Mouse (Mus musculus) liver, adult (tissue): ENCODE measurements around the gene Gtpbp2.

Experiments
- GATA4 ChIP-seq: IDR thresholded peaks from 2 replicates; pipeline ENCODE4 v1.6.1; 2014; ENCODE audit warnings: mild to moderate bottlenecking, low read length; ENCODE audit not compliant: insufficient replicate concordance

Gene Gtpbp2

DNA sequence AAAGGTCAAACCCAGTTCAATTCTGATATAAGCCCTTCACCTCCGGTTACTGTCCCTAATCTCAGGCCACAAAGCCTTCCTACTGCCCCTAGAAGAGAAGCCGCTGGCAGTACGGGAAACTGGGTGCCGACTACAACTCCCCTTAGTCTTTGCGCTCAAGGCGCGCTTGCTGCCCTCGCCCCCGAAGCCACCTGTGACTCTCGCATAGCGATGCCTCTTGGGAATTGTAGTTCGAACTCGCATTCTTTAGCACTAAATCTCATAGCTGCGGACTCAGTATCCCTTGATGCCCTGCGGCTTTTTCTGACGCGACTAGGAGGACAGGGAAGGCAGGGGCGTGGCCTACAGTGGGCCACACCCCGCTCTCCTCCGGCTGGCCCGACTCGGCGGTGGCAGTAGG lies at the start of gene Gtpbp2:
Gtpbp2 (plus strand) TSS at position 347 of the 400 bp plus-strand sequence.
- peak; percentile 15; the same call in 1 of the 2 replicates for TF ChIP-seq GATA4

DNA sequence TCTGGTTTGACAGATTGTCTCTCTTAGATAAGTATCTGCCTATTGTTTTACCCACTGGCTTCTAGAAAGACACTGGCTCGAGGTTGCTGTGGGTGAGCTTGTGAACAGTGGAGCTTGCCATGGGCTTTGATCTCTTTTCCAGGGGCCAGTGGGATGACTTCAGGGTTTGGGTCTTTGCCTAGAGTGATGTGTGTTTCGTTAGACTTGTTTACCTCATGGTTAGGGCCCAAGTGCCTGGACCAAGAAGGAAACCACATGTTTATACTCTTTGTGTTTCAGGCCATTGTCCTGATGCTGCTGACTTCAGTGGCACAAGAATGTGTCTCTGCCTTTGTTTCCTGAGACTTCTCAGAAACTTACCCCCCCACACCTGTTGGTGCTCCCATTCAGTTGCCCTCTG lies 45.3 kb upstream of the Gtpbp2 start:
- no peak for TF ChIP-seq GATA4

DNA sequence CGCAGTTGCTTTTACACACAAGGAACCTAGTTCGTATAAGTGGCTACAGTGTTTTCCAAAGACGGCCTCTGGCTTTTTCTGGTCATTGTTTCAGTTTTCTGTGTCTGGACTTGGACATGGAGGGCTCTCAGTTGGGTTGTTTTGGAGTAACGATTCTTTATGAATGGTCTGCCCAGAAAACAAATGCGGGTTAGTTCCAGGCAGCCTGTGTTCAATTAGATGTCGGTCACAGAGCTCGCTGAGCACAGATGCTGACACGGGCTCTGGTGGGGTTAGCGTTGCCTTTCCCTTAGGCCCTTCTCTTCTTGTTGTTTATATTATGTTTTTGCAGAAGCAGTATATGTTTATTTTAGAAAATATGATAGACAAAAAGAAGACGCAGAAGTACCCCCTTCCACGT lies 44.7 kb upstream of the Gtpbp2 start:
- TF ChIP-seq GATA4: no peak

DNA sequence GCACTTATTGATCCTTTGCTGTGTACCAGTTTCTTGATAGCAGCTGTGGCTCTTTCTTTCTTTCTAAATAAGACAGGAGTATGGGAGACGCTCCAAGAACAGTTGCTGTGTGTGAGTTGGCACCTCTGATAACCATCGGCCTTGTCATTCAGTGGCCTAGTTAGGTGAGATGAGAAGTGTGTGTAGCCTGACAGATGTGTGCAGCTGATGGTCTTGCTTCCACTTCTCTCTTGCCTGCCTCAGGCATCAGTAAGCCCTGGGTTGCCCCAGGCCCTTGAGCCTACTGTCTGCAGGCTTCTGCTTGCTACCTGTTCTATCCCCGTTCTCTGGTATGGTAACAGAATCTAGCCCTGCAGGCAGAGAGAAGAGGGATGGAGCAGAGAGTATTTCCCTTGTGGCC lies 44.0 kb upstream of the Gtpbp2 start:
- TF ChIP-seq GATA4: no peak

DNA sequence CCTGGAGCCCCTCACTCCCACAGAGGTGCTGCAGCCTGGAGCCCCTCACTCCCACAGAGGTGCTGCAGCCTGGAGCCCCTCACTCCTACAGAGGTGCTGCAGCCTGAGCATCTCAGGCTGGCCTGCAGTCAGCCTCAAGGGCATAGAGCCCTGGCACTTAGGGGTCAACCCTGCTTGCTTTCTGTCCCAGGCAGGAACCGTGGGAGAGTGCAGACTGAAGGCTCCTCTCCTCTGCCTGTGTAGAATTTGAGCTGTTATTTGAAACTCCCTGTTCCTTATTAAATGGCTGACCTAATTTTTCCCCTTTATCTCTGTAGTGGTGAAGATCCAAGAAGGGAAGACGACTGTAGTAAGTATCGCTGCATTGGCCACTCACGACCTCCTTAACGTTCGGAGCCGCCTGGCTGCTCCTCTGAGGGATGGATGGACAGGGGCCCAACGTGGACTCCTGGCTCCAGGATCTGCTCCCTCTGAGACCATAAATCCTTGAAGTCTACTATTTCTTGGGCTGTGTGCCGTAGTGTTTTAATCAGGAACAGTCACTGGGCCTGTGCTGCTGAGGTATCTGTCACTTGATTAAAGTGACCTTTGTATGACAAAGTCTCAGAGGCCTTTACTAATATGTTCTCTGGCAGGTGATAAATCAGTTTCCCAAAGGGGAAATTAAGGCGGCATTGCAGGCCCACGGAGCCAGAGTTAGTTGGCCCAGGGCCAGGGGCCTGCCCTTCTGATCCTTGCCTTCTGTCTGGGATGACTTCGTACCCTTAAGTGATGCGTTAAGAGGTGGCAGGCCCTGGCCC lies 43.0 kb upstream of the Gtpbp2 start:
- TF ChIP-seq GATA4: no peak

DNA sequence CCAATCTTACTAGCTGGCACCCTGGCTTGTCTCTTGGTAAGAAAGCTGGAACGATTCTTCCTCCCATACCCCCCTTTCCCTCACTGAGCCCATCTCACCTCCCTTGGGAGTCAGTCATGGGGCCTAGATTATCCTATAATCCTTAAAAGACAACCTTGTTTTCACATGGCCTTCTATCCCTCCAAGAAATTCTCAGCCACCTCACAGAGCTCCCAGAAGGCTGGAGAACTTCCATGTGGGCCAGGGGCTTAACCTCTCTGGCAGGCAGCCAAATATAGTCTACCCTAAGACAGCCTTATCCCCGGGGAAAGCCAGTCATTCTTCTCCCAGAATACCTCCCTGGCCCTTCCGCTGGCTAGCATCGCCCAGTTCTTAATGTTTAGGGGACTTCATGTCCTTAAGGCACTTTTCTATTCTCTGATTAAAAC lies 42.4 kb upstream of the Gtpbp2 start:
- TF ChIP-seq GATA4: no peak

DNA sequence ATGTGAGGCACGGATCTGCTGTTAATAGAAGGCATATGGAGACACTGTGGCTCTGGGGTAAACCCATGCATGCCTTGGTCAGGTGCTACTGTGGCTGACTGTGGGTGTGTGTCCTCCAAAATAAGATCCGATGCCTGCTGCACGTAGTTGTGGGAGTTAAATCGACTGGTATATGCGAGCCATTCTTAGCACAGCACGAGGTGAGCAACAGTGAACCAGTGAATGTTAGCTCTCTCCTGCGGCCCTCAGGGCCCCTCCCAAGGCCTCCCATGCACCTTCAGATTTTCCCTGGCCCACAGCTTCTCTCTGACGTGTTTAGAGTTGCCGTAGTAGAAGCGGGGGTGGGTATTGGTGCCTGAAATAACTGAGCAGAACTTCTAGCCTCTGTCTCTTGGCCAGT lies 41.2 kb upstream of the Gtpbp2 start:
- TF ChIP-seq GATA4: no peak

DNA sequence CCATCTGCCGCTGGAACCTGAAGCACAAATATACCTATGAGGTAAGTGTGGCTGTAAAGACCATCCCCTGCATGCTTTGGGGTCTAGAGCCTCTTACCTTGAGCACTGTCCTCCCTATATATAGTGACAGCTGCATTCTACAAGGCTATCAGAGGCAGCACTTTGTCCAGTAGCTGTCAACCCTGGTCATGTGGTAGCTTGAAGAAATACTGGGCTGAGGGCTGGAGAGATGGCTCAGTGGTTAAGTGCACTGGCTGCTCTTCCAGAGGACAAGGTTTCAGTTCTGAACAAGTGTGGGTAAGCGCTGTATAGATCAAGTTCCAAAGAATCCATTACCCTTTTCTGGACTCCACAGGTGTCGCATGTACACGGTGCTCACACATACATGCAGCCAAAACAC lies 38.0 kb upstream of the Gtpbp2 start:
- TF ChIP-seq GATA4: no peak

DNA sequence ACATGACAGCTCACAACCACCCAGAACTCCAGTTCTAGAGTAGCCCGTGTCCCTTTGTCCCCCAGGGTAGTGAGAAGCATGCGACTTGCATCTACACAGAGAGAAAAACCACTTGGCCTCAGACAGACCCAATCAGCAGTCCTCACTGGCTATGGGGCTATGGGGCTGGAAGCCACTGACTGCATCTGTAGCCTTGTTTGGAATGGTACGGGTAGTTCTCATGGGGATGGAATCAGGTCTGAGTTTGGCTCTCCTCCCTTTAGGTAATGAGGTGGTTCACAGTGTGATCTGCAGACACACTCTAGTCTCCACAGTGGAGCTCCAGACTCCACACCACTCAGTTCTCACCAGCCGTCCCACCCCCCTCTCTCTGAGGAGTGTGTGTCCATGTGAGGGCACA lies 37.5 kb upstream of the Gtpbp2 start:
- no peak for TF ChIP-seq GATA4

DNA sequence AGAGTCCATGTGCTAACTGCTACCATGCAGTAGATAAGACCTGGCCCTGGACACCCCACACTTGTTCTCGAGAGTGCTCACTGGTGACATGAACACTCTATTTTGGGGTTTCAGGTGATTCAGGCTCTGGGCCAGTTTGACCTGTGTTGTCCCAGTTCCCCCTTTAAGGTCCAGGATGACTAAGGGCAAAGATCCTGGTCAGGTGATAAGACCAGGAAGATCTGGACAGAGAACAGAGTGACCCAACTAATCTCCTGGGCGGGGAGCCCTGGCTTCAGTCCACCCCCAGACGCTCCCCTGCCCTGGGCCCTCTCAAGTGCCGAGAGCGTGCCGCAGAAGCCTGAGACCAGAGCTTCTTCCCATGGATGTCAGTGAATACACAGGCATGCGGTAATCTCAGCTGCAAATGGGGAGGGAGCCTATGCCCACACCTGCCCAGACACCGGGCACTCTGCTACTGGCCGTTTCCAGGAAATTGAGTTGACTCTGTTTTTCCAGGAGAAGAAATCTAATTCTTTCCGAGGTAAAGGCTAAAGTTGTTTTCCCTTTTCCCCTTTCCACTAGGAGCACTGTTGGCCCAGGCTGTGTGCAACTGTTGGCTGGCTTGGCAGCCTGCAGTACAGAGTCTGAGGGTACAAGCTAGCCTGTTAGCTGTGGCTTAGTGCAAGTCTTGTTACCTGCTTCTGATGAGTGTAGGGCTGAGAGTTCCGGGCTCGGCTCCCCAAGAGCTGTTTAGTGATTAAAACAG lies 36.7 kb upstream of the Gtpbp2 start:
- TF ChIP-seq GATA4: no peak

DNA sequence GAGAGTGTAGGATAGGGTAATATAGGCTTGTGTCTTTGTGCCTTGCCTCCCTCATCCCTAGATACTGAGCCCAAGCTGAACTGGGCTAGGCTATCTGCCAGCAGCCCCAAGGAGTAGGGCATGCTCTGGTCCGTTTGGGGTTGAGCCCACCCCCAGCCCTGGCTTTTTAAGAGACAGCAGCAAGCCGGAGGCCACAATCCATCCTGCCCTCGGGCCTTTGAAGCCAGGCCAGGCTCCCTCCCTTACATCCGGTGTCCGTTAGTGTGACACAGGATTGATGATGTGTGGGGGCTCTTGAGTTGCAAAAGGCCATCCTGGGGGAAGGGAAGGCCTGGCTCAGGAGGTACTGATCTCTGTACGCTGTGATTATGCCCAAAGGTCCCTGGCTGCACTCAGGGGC lies 34.2 kb upstream of the Gtpbp2 start:
- TF ChIP-seq GATA4: no peak

DNA sequence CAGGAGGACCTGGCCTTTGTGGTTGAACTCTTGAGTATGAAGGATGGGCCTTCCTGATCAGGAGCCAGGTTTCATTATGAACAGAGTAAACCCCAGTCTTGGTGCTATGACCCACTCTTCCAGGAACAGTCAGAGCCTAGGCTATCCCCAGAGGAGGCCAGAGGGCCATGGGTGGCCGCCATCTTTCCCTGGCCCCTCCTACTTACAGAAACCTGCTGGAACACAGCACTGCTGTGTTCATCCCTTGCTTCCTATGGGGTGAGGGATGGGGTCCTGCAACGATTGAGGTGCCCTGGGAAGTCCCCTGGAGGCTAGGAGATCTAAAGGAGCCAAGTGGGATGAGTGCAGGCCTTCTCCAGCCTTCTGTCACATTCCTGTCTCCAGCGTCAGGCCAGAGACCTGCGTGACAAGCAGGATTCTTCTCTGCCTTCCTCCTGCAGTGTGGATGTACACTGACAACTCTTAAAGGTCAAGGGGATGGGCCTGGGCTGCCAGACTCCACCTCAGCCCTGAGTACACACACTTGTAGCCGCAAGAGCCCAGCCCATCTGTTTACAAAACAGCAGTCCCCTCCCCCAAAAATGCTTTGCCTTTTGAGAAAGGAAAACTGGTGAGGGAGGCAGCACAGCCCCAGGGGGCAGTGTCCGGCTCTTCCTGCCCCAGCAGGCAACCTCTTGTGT lies 32.9 kb upstream of the Gtpbp2 start:
- TF ChIP-seq GATA4: no peak

DNA sequence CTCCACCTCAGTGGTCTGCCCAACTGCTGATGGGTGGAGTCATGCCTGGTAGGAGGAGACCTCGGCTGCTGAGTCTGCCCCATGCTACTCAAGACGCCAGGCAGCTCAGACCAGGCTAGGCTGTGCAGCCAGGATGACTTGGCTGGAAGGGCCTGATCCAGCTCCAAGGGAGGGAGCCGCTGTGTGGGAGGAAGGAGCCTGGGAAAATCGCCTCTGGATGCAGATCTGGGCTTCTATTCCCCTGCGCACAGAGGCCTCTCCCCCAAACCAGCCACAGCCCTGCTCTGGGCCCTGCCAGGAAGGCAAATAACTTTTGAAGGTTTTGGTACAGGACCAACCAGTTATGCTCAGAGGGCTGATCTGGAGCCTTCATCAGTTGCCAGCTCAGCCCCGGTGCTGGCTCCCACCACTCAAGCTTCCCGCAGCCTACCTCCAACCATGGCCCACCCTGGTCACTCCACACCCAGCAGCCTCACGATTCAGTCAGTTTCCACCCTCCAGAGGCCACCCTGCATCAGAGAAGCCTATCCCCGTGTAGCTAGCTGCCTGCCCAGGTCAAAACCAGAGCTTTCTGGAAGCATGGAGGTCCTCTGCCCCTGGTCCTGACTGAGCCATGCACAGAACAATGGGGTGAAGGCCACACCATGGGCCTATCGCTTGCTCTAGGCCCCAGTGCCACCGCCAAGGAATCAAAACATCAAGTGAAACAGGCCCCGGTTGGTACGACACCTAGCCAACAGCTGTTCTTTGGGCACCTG lies 30.9 kb upstream of the Gtpbp2 start:
- no peak for TF ChIP-seq GATA4

DNA sequence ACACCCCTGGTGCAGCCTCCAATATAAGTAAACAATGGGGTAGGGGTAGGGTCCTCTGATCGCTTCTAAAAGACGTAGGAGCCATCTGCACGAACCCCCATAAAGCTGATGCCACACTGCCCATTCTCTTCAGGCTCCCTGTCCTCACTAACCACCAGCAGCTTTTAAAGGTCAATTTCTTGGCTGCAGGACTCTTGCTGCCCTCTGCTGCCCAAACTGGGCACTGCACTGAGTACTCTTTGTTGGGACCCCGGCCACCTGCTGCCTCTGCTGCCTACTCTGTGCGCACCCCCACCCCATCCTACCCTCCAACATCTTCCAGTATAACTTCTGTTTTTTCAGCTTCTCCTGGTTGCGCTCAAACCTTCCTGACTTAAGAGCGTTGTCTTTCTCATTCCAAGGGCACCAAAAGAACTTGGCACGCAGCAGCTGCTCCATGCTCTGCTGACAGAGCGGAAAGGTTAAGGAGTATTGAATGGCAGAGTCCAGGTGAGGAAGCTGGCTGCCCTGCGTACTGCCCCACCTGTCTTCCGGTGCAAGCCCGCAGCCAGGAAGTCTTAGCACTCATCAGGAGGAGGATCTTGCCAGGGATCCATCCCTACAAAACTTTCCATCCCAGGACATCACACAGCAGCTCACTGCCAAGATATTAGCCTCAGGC lies 28.6 kb upstream of the Gtpbp2 start:
- TF ChIP-seq GATA4: no peak

DNA sequence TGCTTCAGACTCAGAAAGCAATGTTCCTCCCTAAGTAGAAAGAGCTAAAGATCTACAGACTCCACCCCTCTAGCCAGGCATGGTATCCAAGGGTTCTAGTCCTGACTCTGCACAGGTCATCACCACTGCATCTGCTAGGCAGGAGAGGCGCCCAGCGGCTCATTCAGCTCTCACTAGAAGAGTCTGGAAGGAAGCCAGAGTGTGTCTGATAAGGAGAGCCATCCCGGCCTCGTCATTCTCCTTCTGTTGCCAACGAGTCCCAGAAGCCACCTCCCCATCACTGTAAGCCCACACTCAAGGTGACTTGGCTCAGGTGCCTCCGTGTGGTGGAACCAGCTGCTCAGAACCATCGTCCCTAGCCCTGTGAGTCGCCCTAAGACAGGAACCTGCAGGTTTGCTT lies 28.0 kb upstream of the Gtpbp2 start:
- no peak for TF ChIP-seq GATA4
